Mouse (Mus musculus): ENCODE results near the gene Hist1h4b. TPM values are rescaled to one million over a fixed set of nuclear protein-coding genes. Genes with fewer than 3 reads are reported as not detected.
A peak's percentile ranks its signal among the peaks of the same experiment; 100 is the strongest.
"Not testable (repeated sequence)": the region's sequence is repeated elsewhere in the genome, so short reads cannot be mapped to it uniquely, and the experiment has no call there.

Gene Hist1h4b
- polyA plus RNA-seq, 1 experiment from 2014 or later: 3.9 TPM

- no peaks in the 10 kb centered on the region for H3K27me3 ChIP-seq (replicated peaks; ENCODE audit: control insufficient read depth, insufficient read depth, low read length)
- peaks cover 23% of the 10 kb centered on the region for H3K4me1 ChIP-seq (replicated peaks; ENCODE audit: control insufficient read depth, insufficient read depth, low read length)
- peak overlapping the region; percentile 92 for H3K4me2 ChIP-seq (ENCODE audit: low read length)
- DNase-seq (ENCODE audit: low spot score) (no peak), ATAC-seq (replicated peaks; ENCODE audit: low FRiP score, low TSS enrichment, low read depth) (no peak)
- no peaks in the 10 kb centered on the region for H3K9me3 ChIP-seq (ENCODE audit: control insufficient read depth, low read length)
- H3K36me3 ChIP-seq (ENCODE audit: control insufficient read depth, insufficient read depth, low read length): no peaks in the 10 kb centered on the region
- WGBS: 4% methylated on average over 13 of the region's 36 CpGs
- H3K4me3 ChIP-seq (ENCODE audit: low read depth, low read length): peak overlapping the region; percentile 44
- H3K27ac ChIP-seq (ENCODE audit: low read depth): peak overlapping the region; percentile 100
- peak overlapping the region; percentile 67 for H3K9ac ChIP-seq (ENCODE audit: low read length)
Observed at GRCm38 (mm10) chr13:23744421-23745380, 12.1 kb upstream of the Hist1h4b start.

DNA sequence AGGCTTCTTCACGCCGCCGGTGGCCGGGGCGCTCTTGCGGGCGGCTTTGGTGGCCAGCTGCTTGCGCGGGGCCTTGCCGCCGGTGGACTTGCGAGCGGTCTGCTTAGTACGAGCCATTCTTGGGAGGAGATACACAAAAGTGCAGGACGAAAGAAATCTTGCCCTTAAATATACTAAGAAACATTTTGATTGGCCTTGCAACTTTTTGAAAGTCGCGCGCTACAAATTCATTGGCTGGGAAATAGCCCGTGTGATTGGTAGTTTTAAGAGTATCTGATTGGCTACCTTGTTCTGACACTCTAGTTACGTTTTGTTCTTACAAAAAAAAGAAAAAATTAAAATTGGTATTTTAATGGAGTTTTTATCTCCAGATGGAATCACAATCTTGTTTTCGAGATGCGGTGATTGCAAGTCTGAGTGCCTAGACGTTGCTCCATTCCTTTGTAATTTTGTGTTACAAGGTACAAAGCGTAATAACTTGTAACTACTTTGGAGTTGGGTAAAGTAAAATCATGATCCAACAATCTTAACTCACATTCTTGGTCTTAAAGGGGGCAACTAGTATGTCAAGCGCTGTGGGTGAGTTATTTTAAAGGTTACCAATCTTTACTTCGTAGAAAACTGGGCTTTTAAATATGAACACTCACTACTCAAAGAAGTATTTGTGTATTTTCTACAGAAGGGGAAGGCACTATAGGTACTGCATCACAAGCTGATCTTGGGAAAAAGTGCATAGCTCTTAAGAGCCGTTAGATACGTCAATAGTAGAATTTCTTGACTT, 11.2 kb upstream of the Hist1h4b start, which contains the start of gene Hist1h3c:
Gene Hist1h3c, minus strand, starts transcription at position 222 of the 781 bp plus-strand sequence.
- under 1% methylated on average over 21 of the region's 28 CpGs for WGBS
- Histone ChIP-seq H3K27ac (ENCODE audit: low read depth) (peak within 1 kb of the TSS; percentile 100), H3K27me3 (replicated peaks; ENCODE audit: control insufficient read depth, insufficient read depth, low read length) (no peaks in the 10 kb centered on the region), H3K9me3 (ENCODE audit: control insufficient read depth, low read length) (no peaks in the 10 kb centered on the region), H3K4me2 (ENCODE audit: low read length) (peak within 1 kb of the TSS; percentile 92), H3K36me3 (ENCODE audit: control insufficient read depth, insufficient read depth, low read length) (no peaks in the 10 kb centered on the region), H3K9ac (ENCODE audit: low read length) (peak within 1 kb of the TSS; percentile 89), H3K4me3 (ENCODE audit: low read depth, low read length) (peak within 1 kb of the TSS; percentile 44), H3K4me1 (replicated peaks; ENCODE audit: control insufficient read depth, insufficient read depth, low read length) (peaks cover 20% of the 10 kb centered on the region)
- ATAC-seq (replicated peaks; ENCODE audit: low FRiP score, low TSS enrichment, low read depth): peak; percentile 67
- peak; percentile 88 for DNase-seq (ENCODE audit: low spot score)

GRCm38 (mm10) chr13:23746201-23747080, 10.4 kb upstream of the Hist1h4b start, which contains the start of gene Hist1h2bb:
Gene Hist1h2bb, plus strand, starts transcription at chr13:23746734.
- not testable (repeated sequence) for H3K27me3 ChIP-seq (replicated peaks; ENCODE audit: control insufficient read depth, insufficient read depth, low read length); H3K36me3 ChIP-seq (ENCODE audit: control insufficient read depth, insufficient read depth, low read length); H3K9me3 ChIP-seq (ENCODE audit: control insufficient read depth, low read length)
- WGBS: under 1% methylated on average over 38 of the region's 58 CpGs
- Histone ChIP-seq H3K27ac (ENCODE audit: low read depth) (peak within 1 kb of the TSS; percentile 100), H3K4me1 (replicated peaks; ENCODE audit: control insufficient read depth, insufficient read depth, low read length) (peaks cover 19% of the 10 kb centered on the region), H3K4me2 (ENCODE audit: low read length) (peak within 1 kb of the TSS; percentile 92), H3K4me3 (ENCODE audit: low read depth, low read length) (peak within 1 kb of the TSS; percentile 44), H3K9ac (ENCODE audit: low read length) (peak within 1 kb of the TSS; percentile 89)
- peak; percentile 89 for ATAC-seq (replicated peaks; ENCODE audit: low FRiP score, low TSS enrichment, low read depth)
- DNase-seq (ENCODE audit: low spot score): peak; percentile 91

GRCm38 (mm10) chr13:23747081-23747891, 9.5 kb upstream of the Hist1h4b start:
- H3K27me3 ChIP-seq (replicated peaks; ENCODE audit: control insufficient read depth, insufficient read depth, low read length): no peaks in the 10 kb centered on the region
- H3K4me1 ChIP-seq (replicated peaks; ENCODE audit: control insufficient read depth, insufficient read depth, low read length): peaks cover 22% of the 10 kb centered on the region
- no peaks in the 10 kb centered on the region for H3K9me3 ChIP-seq (ENCODE audit: control insufficient read depth, low read length)
- 6% methylated on average over 10 of the region's 13 CpGs for WGBS
- no peak for ATAC-seq (replicated peaks; ENCODE audit: low FRiP score, low TSS enrichment, low read depth)
- peak; percentile 70 for DNase-seq (ENCODE audit: low spot score)
- H3K27ac ChIP-seq (ENCODE audit: low read depth): peak overlapping the region; percentile 100
- H3K9ac ChIP-seq (ENCODE audit: low read length): peak overlapping the region; percentile 89
- peak overlapping the region; percentile 92 for H3K4me2 ChIP-seq (ENCODE audit: low read length)
- peak overlapping the region; percentile 44 for H3K4me3 ChIP-seq (ENCODE audit: low read depth, low read length)
- H3K36me3 ChIP-seq (ENCODE audit: control insufficient read depth, insufficient read depth, low read length): no peaks in the 10 kb centered on the region

GRCm38 (mm10) chr13:23747892-23748288, 8.9 kb upstream of the Hist1h4b start:
- Histone ChIP-seq H3K36me3 (ENCODE audit: control insufficient read depth, insufficient read depth, low read length) (no peaks in the 10 kb centered on the region), H3K27me3 (replicated peaks; ENCODE audit: control insufficient read depth, insufficient read depth, low read length) (no peaks in the 10 kb centered on the region), H3K27ac (ENCODE audit: low read depth) (peak overlapping the region; percentile 100), H3K9ac (ENCODE audit: low read length) (peak overlapping the region; percentile 89), H3K4me3 (ENCODE audit: low read depth, low read length) (peak overlapping the region; percentile 44), H3K4me1 (replicated peaks; ENCODE audit: control insufficient read depth, insufficient read depth, low read length) (peaks cover 24% of the 10 kb centered on the region), H3K9me3 (ENCODE audit: control insufficient read depth, low read length) (no peaks in the 10 kb centered on the region), H3K4me2 (ENCODE audit: low read length) (peak overlapping the region; percentile 92)
- DNase-seq (ENCODE audit: low spot score) (no peak), ATAC-seq (replicated peaks; ENCODE audit: low FRiP score, low TSS enrichment, low read depth) (no peak)
- 9% methylated on average over 4 of the region's 4 CpGs for WGBS

DNA sequence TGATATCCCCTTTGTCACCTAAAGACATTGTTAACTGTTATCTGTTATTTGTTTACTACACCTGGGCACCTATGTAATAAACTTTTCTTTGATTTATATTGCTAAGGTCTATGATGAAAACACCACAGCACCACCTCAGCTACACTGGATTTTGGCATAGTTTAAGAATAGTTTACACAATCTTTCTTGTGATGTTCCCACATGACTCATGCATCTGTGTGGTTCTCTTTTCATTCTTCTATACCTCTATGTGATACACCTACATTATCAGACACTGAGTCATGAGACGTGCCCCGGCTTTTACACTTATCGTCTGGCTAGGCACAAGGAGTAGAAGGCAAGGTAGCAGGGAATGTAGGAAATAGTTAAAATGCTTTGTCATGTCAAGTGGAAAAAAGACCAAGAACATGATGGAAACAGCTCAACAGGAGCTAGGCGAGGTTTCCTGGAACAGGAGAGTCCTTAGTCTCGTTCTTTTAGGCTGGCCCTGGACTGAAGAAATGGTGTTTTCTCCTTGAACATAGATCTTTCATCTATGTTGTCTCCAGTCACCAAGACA, 7.2 kb upstream of the Hist1h4b start:
- ATAC-seq (replicated peaks; ENCODE audit: low FRiP score, low TSS enrichment, low read depth) (no peak), DNase-seq (ENCODE audit: low spot score) (no peak)
- no peak overlapping the region for H3K9ac ChIP-seq (ENCODE audit: low read length)
- no peak overlapping the region for H3K4me3 ChIP-seq (ENCODE audit: low read depth, low read length)
- no peaks in the 10 kb centered on the region for H3K9me3 ChIP-seq (ENCODE audit: control insufficient read depth, low read length)
- H3K4me2 ChIP-seq (ENCODE audit: low read length): no peak overlapping the region
- H3K27ac ChIP-seq (ENCODE audit: low read depth): peak overlapping the region; percentile 94
- H3K36me3 ChIP-seq (ENCODE audit: control insufficient read depth, insufficient read depth, low read length): no peaks in the 10 kb centered on the region
- WGBS: 87% methylated on average over 5 of the region's 5 CpGs
- peaks cover 18% of the 10 kb centered on the region for H3K4me1 ChIP-seq (replicated peaks; ENCODE audit: control insufficient read depth, insufficient read depth, low read length)
- H3K27me3 ChIP-seq (replicated peaks; ENCODE audit: control insufficient read depth, insufficient read depth, low read length): no peaks in the 10 kb centered on the region

GRCm38 (mm10) chr13:23750839-23751477, 5.9 kb upstream of the Hist1h4b start, which contains the start of gene Hist1h2ab:
Gene Hist1h2ab, plus strand, starts transcription at chr13:23751126.
- peak within 1 kb of the TSS; percentile 56 for H3K4me2 ChIP-seq (ENCODE audit: low read length)
- H3K27me3 ChIP-seq (replicated peaks; ENCODE audit: control insufficient read depth, insufficient read depth, low read length); H3K36me3 ChIP-seq (ENCODE audit: control insufficient read depth, insufficient read depth, low read length); H3K9me3 ChIP-seq (ENCODE audit: control insufficient read depth, low read length): not testable (repeated sequence)
- peaks cover 18% of the 10 kb centered on the region for H3K4me1 ChIP-seq (replicated peaks; ENCODE audit: control insufficient read depth, insufficient read depth, low read length)
- H3K9ac ChIP-seq (ENCODE audit: low read length): peak within 1 kb of the TSS; percentile 62
- peak within 1 kb of the TSS; percentile 40 for H3K4me3 ChIP-seq (ENCODE audit: low read depth, low read length)
- ATAC-seq (replicated peaks; ENCODE audit: low FRiP score, low TSS enrichment, low read depth) (peak; percentile 41), DNase-seq (ENCODE audit: low spot score) (peak; percentile 84)
- peak within 1 kb of the TSS; percentile 94 for H3K27ac ChIP-seq (ENCODE audit: low read depth)
- under 1% methylated on average over 27 of the region's 47 CpGs for WGBS

Measured in intestine, embryonic 14.5 days (tissue).